Mouse (Mus musculus): ENCODE data around the gene Mageb2.
A peak's percentile ranks its signal among the peaks of the same experiment; 100 is the strongest.
"Not testable (repeated sequence)": the region's sequence is repeated elsewhere in the genome, so short reads cannot be mapped to it uniquely, and the experiment has no call there.

Mageb2 gene

GRCm38 (mm10) chrX:91331390-91331789 lies at the start of gene Mageb2:
Gene Mageb2, plus strand, starts transcription at chrX:91331690.
- not testable (repeated sequence) for DNase-seq

- peak; percentile 72 for DNase-seq
Observed at GRCm38 (mm10) chrX:91313256-91313655, 18.2 kb upstream of the Mageb2 start.
